Mouse (Mus musculus) embryonic facial prominence, embryonic 15.5 days (tissue): ENCODE data around the gene Lypd6. TPM values are rescaled to one million over a fixed set of nuclear protein-coding genes. Genes with fewer than 3 reads are reported as not detected.

ENCODE experiments used
- ATAC-seq: fragments of 200-750 bp; cut with Nextera tagmentation; 2 replicates; pipeline ENCODE4 v1.8.0; 2017; ENCODE audit warnings: low read depth, moderate TSS enrichment; ENCODE audit not compliant: insufficient number of reproducible peaks, low FRiP score, low TSS enrichment
- H3K27ac ChIP-seq: fragments of 300-500 bp; sonication (generic); replicated peaks from 2 replicates; pipeline ENCODE4 v1.5.1; 2015; ENCODE audit warnings: mild to moderate bottlenecking, inconsistent platforms
- H3K27me3 ChIP-seq: fragments of 300-500 bp; sonication (generic); 2 replicates; pipeline ENCODE4 v1.6.1; 2015; ENCODE audit warnings: inconsistent platforms
- H3K36me3 ChIP-seq: fragments of 300-500 bp; sonication (generic); 2 replicates; pipeline ENCODE4 v1.6.1; 2015; ENCODE audit warnings: mild to moderate bottlenecking, inconsistent platforms
- H3K4me1 ChIP-seq: fragments of 300-500 bp; sonication (generic); 2 replicates; pipeline ENCODE4 v1.6.1; 2015; ENCODE audit warnings: inconsistent platforms
- H3K4me2 ChIP-seq: fragments of 300-500 bp; sonication (generic); replicated peaks from 2 replicates; pipeline ENCODE4 v1.6.1; 2015; ENCODE audit warnings: mild to moderate bottlenecking, inconsistent platforms
- H3K4me3 ChIP-seq: fragments of 300-500 bp; sonication (generic); replicated peaks from 2 replicates; pipeline ENCODE4 v1.5.1; 2015; ENCODE audit warnings: mild to moderate bottlenecking, inconsistent platforms
- H3K9ac ChIP-seq: fragments of 300-500 bp; sonication (generic); 2 replicates; pipeline ENCODE4 v1.6.1; 2015; ENCODE audit warnings: inconsistent platforms
- H3K9me3 ChIP-seq: fragments of 300-500 bp; sonication (generic); replicated peaks from 2 replicates; pipeline ENCODE4 v1.6.1; 2016; ENCODE audit warnings: inconsistent platforms
- WGBS: fragments of 180-500 bp; shearing (Covaris S2); methylation state at CpG from one replicate; pipeline ENCODE4 v1.1.7; 2015; 5-methylcytosine and 5-hydroxymethylcytosine counted together
- polyA plus RNA-seq: library from polyadenylated mRNA; unstranded; fragments of >200 nt; fragmentation: Nextera tagmentation; extraction: Ambion mirVana; gene quantifications from 2 replicates; pipeline ENCODE4 v1.2.1, GENCODE M21; 2015

Lypd6 gene
- polyA plus RNA-seq, 1 experiment from 2014 or later: 7.5 TPM

- ATAC-seq: no peak
- Histone ChIP-seq H3K4me2 (no peak overlapping the region), H3K4me3 (no peak overlapping the region), H3K9ac (no peak overlapping the region), H3K27me3 (no peaks in the 10 kb centered on the region), H3K27ac (no peak overlapping the region), H3K9me3 (no peaks in the 10 kb centered on the region), H3K4me1 (no peaks in the 10 kb centered on the region), H3K36me3 (no peaks in the 10 kb centered on the region)
- WGBS: 80% methylated on average over 4 of the region's 4 CpGs
Measured at GRCm38 (mm10) chr2:50225019-50225418, 158.8 kb downstream of the Lypd6 start.

- no peaks in the 10 kb centered on the region for H3K4me1 ChIP-seq
- H3K27ac ChIP-seq: no peak overlapping the region
- 44% methylated on average over 8 of the region's 8 CpGs for WGBS
- H3K27me3 ChIP-seq: no peaks in the 10 kb centered on the region
- no peaks in the 10 kb centered on the region for H3K9me3 ChIP-seq
- no peak overlapping the region for H3K4me2 ChIP-seq
- H3K9ac ChIP-seq: no peak overlapping the region
- no peak for ATAC-seq
- no peaks in the 10 kb centered on the region for H3K36me3 ChIP-seq
- H3K4me3 ChIP-seq: no peak overlapping the region
Measured at GRCm38 (mm10) chr2:50233491-50233890, 167.3 kb downstream of the Lypd6 start.

Other genes starting within 250 kb of the Lypd6 start
- 164 and 171 TPM in 2 replicates for gene Mmadhc, start 230.4 kb downstream of the Lypd6 start, polyA plus RNA-seq